Mouse (Mus musculus) spleen, adult 18-20 months (tissue): Measurements from ENCODE around the gene Rdx.

Experiments
- DNase-seq, 2 experiments: peaks; one replicate each; pipeline ENCODE4 v3.0.0; 2022; ENCODE audit warnings: mixed read lengths in 2 of 2

The Rdx gene

GRCm38 (mm10) chr9:52113091-52113490, 66.1 kb downstream of the Rdx start:
- no peak for DNase-seq

DNA sequence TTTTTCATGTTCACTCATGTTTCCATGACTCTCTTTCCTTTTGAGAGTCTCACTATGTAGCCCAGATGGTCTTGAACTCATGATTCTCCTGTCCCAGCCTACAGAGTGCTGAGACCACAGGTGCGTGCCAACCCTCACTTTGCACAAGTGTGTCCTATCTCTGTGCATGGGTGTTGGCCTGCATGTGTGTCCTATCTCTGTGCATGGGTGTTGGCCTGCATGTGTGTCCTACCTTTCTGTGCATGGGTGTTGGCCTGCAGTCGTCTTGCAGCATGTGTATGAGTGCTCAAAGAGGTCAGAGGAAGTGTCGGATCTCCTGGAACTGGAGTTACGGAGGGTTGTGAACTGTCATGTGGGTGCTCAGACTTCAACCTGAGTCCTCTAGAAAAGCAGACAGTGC, 72.2 kb downstream of the Rdx start:
- no peak for DNase-seq

DNA sequence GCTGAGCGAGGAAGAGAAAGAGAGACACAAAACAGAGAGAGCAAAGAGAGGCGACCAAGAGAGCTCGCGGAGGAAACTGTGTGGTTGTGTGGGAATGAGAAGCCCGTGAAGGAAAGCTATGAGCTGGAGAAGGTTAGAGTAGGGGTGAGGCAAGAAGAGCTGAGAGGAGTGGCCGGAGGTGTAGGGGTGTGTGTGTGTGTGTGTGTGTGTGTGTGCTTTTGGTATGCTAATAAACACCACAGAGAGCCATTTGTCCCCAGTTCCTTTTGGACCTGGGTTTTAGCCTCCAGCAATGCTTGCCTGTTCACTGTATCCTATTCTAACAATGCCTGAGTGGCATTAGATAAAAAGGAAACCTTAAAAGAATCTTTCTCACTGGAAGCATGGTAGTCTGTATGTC, 78.3 kb downstream of the Rdx start:
- DNase-seq, result no peak

GRCm38 (mm10) chr9:52130348-52130747, 83.4 kb downstream of the Rdx start:
- no peak for DNase-seq

- no peak for DNase-seq
These were observed 85.8 kb downstream of the Rdx start for GRCm38 (mm10) chr9:52132771-52133170.
